Mouse (Mus musculus): ENCODE results near the gene Lgi4. TPM values are rescaled to one million over a fixed set of nuclear protein-coding genes. Genes with fewer than 3 reads are reported as not detected.

Gene Lgi4
- polyA plus RNA-seq, 1 experiment, result not detected

DNA sequence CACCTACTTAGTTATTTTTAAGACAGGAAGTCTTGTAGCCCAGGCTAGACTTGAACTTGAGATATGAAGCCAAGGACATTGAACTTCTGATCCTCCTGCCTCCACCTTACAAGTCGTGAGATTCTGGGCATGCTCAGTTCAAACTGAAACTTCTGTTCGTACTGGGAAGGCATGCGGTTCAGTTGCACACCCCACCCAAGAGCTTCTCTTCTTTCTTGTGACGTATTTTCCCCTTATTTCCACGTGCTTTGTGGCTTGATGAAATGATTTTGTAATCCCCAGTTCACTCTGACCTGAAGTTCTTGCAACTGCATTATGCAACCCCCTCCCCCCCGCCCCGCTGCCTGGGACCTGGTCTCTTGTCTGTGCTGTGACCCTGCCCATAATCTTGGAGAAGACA lies 27.4 kb upstream of the Lgi4 start:
- H3K79me2 ChIP-seq (ENCODE audit: control insufficient read depth, insufficient read depth), result no peaks in the 10 kb centered on the region
- H3K27me3 ChIP-seq (ENCODE audit: control insufficient read depth, insufficient read depth, insufficient read length), result no peaks in the 10 kb centered on the region
- H3K4me3 ChIP-seq, result no peak overlapping the region
- H3ac ChIP-seq (ENCODE audit: control insufficient read depth, insufficient read length), result no peak overlapping the region
- TF ChIP-seq CEBPB (IDR thresholded peaks at IDR 0.05; ENCODE audit: insufficient read depth, poor library complexity, severe bottlenecking) (no peak), MYOG (IDR thresholded peaks at IDR 0.05; ENCODE audit: control insufficient read depth in 1 of 3, insufficient read depth in 1 of 3, insufficient read length in 2 of 3, low read depth in 2 of 3) (no peak), MYOD1 (IDR thresholded peaks at IDR 0.05; ENCODE audit: control insufficient read depth in 1 of 3, insufficient read length in 2 of 3, low read depth in 2 of 3) (no peak), REST (IDR thresholded peaks at IDR 0.05; ENCODE audit: insufficient read depth, insufficient read length) (no peak), POLR2A (IDR thresholded peaks at IDR 0.05; ENCODE audit: insufficient read length, low read depth) (no peak), E2F4 (IDR thresholded peaks at IDR 0.05; ENCODE audit: insufficient read depth) (no peak)
- H3K4me2 ChIP-seq (ENCODE audit: low read depth), result no peak overlapping the region
- H3K36me3 ChIP-seq (ENCODE audit: control insufficient read depth, insufficient read depth), result no peaks in the 10 kb centered on the region

DNA sequence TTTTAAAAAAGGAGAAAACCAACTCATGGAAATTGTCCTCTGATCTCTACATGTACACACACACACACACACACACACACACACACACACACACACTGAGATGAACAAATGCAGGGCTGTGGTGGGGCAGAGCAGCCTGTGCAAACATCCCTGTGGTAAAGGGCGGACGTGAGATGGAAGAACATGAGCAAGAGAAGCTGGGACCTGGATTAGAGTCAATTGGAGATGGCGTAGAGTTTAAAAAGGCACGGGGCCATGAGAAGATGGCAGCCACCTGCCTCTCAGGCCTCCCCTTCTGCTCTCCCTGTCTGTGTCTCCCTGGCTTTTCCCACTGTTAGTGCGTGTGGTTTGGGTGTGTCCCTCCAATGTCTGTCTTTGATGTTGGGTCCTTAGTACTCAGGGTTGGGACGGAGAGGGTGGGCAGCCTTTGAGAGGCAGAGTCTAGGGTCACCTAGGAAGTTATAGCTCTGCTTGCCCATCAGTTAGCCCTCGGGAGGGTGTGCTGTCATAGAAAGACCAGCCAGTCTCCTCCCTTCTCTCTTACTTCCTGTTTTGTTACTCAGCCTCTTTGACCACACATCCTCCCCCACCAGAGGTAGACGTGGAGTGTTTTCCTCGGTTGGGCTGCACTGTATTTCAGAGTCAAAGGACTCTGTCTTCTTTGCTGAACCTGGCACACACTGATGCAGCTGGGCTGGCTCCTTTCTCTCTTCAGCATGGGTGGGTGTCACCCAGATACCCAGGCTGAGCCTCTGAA lies 25.6 kb upstream of the Lgi4 start:
- no peak overlapping the region for H3K4me3 ChIP-seq
- no peaks in the 10 kb centered on the region for H3K79me2 ChIP-seq (ENCODE audit: control insufficient read depth, insufficient read depth)
- H3K4me2 ChIP-seq (ENCODE audit: low read depth), result no peak overlapping the region
- H3K36me3 ChIP-seq (ENCODE audit: control insufficient read depth, insufficient read depth), result no peaks in the 10 kb centered on the region
- H3K27me3 ChIP-seq (ENCODE audit: control insufficient read depth, insufficient read depth, insufficient read length), result no peaks in the 10 kb centered on the region
- TF ChIP-seq CEBPB (IDR thresholded peaks at IDR 0.05; ENCODE audit: insufficient read depth, poor library complexity, severe bottlenecking) (no peak), SRF (IDR thresholded peaks at IDR 0.05; ENCODE audit: control insufficient read depth, insufficient read length, low read depth) (no peak), E2F4 (IDR thresholded peaks at IDR 0.05; ENCODE audit: insufficient read depth) (no peak), TCF3 (IDR thresholded peaks at IDR 0.05; ENCODE audit: insufficient read length, low read depth) (no peak), REST (IDR thresholded peaks at IDR 0.05; ENCODE audit: insufficient read depth, insufficient read length) (no peak), MYOD1 (IDR thresholded peaks at IDR 0.05; ENCODE audit: control insufficient read depth in 1 of 3, insufficient read length in 2 of 3, low read depth in 2 of 3) (no peak), MYOG (IDR thresholded peaks at IDR 0.05; ENCODE audit: control insufficient read depth in 1 of 3, insufficient read depth in 1 of 3, insufficient read length in 2 of 3, low read depth in 2 of 3) (no peak), POLR2AphosphoS2 (IDR thresholded peaks at IDR 0.05; ENCODE audit: insufficient read length, low read depth) (no peak), TCF12 (IDR thresholded peaks at IDR 0.05; ENCODE audit: insufficient read depth, poor library complexity, severe bottlenecking) (no peak), POLR2A (IDR thresholded peaks at IDR 0.05; ENCODE audit: insufficient read length, low read depth) (no peak), MAX (IDR thresholded peaks at IDR 0.05; ENCODE audit: low read depth) (no peak), USF1 (IDR thresholded peaks at IDR 0.05; ENCODE audit: low read depth) (no peak)
- H3ac ChIP-seq (ENCODE audit: control insufficient read depth, insufficient read length), result no peak overlapping the region

DNA sequence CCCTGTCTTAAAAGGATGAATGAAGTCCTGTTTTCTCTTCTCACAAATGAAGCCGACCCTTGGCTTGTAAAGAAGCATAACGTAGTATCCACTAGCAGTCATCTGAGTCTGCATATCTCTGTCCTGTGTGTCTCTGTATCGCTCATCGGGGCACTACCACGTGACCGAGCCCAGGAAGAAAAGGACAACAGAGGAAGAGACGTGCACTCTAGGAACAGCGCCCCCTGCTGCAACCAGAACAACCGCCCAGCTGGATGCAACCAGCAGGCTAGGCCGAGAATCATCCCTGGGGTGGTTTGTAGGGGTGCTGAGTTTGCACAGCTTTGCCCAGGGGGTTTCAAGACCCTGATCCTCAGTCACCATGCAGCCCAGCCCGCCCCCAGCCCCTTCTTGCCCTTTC lies 24.4 kb upstream of the Lgi4 start:
- no peak overlapping the region for H3K4me2 ChIP-seq (ENCODE audit: low read depth)
- H3K27me3 ChIP-seq (ENCODE audit: control insufficient read depth, insufficient read depth, insufficient read length), result no peaks in the 10 kb centered on the region
- H3K4me3 ChIP-seq, result no peak overlapping the region
- no peak overlapping the region for H3ac ChIP-seq (ENCODE audit: control insufficient read depth, insufficient read length)
- H3K79me2 ChIP-seq (ENCODE audit: control insufficient read depth, insufficient read depth), result no peaks in the 10 kb centered on the region
- H3K36me3 ChIP-seq (ENCODE audit: control insufficient read depth, insufficient read depth), result no peaks in the 10 kb centered on the region
- TF ChIP-seq SRF (IDR thresholded peaks at IDR 0.05; ENCODE audit: control insufficient read depth, insufficient read length, low read depth) (no peak), REST (IDR thresholded peaks at IDR 0.05; ENCODE audit: insufficient read depth, insufficient read length) (no peak), CEBPB (IDR thresholded peaks at IDR 0.05; ENCODE audit: insufficient read depth, poor library complexity, severe bottlenecking) (no peak), POLR2AphosphoS2 (IDR thresholded peaks at IDR 0.05; ENCODE audit: insufficient read length, low read depth) (no peak), MAX (IDR thresholded peaks at IDR 0.05; ENCODE audit: low read depth) (no peak), USF1 (IDR thresholded peaks at IDR 0.05; ENCODE audit: low read depth) (no peak), MYOD1 (IDR thresholded peaks at IDR 0.05; ENCODE audit: control insufficient read depth in 1 of 3, insufficient read length in 2 of 3, low read depth in 2 of 3) (no peak), TCF3 (IDR thresholded peaks at IDR 0.05; ENCODE audit: insufficient read length, low read depth) (no peak), POLR2A (IDR thresholded peaks at IDR 0.05; ENCODE audit: insufficient read length, low read depth) (no peak), TCF12 (IDR thresholded peaks at IDR 0.05; ENCODE audit: insufficient read depth, poor library complexity, severe bottlenecking) (no peak), MYOG (IDR thresholded peaks at IDR 0.05; ENCODE audit: control insufficient read depth in 1 of 3, insufficient read depth in 1 of 3, insufficient read length in 2 of 3, low read depth in 2 of 3) (no peak), E2F4 (IDR thresholded peaks at IDR 0.05; ENCODE audit: insufficient read depth) (no peak)

DNA sequence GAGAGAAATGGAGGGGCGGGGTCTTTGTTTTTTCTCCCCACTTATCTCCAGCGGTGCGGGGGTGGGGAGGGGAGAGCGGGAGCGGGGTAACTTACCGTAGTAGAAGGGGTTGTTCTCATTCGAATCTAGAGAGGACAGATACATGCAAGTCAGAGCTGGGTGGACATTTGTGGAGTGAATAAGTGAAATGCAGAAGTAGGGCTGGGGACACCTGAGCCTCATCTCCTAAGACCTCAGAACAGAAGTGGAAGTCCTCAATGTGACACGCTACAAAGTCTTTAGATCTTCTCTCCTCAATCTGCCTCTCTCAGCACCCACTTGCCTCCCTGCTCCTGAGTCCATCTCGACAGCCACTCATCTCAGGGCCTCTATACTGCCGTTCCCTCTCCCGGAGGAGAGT lies 23.9 kb upstream of the Lgi4 start:
- H3K4me3 ChIP-seq, result no peak overlapping the region
- no peak for TF ChIP-seq CEBPB (IDR thresholded peaks at IDR 0.05; ENCODE audit: insufficient read depth, poor library complexity, severe bottlenecking)
- no peak for TF ChIP-seq MYOG (IDR thresholded peaks at IDR 0.05; ENCODE audit: control insufficient read depth in 1 of 3, insufficient read depth in 1 of 3, insufficient read length in 2 of 3, low read depth in 2 of 3)
- no peaks in the 10 kb centered on the region for H3K36me3 ChIP-seq (ENCODE audit: control insufficient read depth, insufficient read depth)
- H3K4me2 ChIP-seq (ENCODE audit: low read depth), result no peak overlapping the region
- H3K27me3 ChIP-seq (ENCODE audit: control insufficient read depth, insufficient read depth, insufficient read length), result no peaks in the 10 kb centered on the region
- H3ac ChIP-seq (ENCODE audit: control insufficient read depth, insufficient read length), result no peak overlapping the region
- no peaks in the 10 kb centered on the region for H3K79me2 ChIP-seq (ENCODE audit: control insufficient read depth, insufficient read depth)

DNA sequence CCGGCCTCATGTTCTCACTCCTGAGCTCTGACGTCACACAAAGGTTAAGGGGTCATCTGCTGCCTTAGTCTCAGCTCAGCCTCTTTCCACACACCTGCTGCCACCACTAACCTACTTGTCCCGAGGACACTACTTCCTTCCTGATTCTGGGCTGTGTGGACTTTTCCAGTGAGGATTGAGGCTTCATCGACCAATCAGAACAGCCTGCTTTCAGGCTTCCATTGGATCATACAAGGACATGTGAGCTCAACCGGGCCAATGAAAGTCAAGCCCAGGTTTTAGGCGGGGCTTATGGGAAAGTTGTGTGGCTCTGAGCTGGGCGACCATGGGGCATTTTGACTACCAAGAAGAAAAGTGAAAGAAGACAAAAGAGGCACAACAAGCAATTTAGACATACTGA lies 22.2 kb upstream of the Lgi4 start:
- TF ChIP-seq SRF (IDR thresholded peaks at IDR 0.05; ENCODE audit: control insufficient read depth, insufficient read length, low read depth), result no peak
- no peak for TF ChIP-seq TCF3 (IDR thresholded peaks at IDR 0.05; ENCODE audit: insufficient read length, low read depth)
- TF ChIP-seq MYOG (IDR thresholded peaks at IDR 0.05; ENCODE audit: control insufficient read depth in 1 of 3, insufficient read depth in 1 of 3, insufficient read length in 2 of 3, low read depth in 2 of 3), result no peak
- no peak for TF ChIP-seq E2F4 (IDR thresholded peaks at IDR 0.05; ENCODE audit: insufficient read depth)
- TF ChIP-seq USF1 (IDR thresholded peaks at IDR 0.05; ENCODE audit: low read depth), result no peak
- TF ChIP-seq TCF12 (IDR thresholded peaks at IDR 0.05; ENCODE audit: insufficient read depth, poor library complexity, severe bottlenecking), result no peak
- no peak for TF ChIP-seq CEBPB (IDR thresholded peaks at IDR 0.05; ENCODE audit: insufficient read depth, poor library complexity, severe bottlenecking)
- TF ChIP-seq MAX (IDR thresholded peaks at IDR 0.05; ENCODE audit: low read depth), result no peak
- TF ChIP-seq POLR2AphosphoS2 (IDR thresholded peaks at IDR 0.05; ENCODE audit: insufficient read length, low read depth), result no peak
- no peak for TF ChIP-seq POLR2A (IDR thresholded peaks at IDR 0.05; ENCODE audit: insufficient read length, low read depth)

More for the DNA sequence above, 22.2 kb upstream of the Lgi4 start:
- H3K4me2 ChIP-seq (ENCODE audit: low read depth), result no peak overlapping the region
- H3K36me3 ChIP-seq (ENCODE audit: control insufficient read depth, insufficient read depth), result no peaks in the 10 kb centered on the region
- no peak overlapping the region for H3ac ChIP-seq (ENCODE audit: control insufficient read depth, insufficient read length)
- H3K4me3 ChIP-seq, result no peak overlapping the region
- no peaks in the 10 kb centered on the region for H3K27me3 ChIP-seq (ENCODE audit: control insufficient read depth, insufficient read depth, insufficient read length)
- no peaks in the 10 kb centered on the region for H3K79me2 ChIP-seq (ENCODE audit: control insufficient read depth, insufficient read depth)
